ENCODE assay signal across 13 mouse cellular contexts in genomic region chr15:88814411-88815047, GRCm38 (mm10). TPM values are rescaled to one million over a fixed set of nuclear protein-coding genes. Genes with fewer than 3 reads are reported as not detected.
A peak's percentile ranks its signal among the peaks of the same experiment; 100 is the strongest.
DNase-seq lines count a peak whose midpoint lies in the region; ATAC-seq and TF ChIP-seq lines count a peak whose summit lies in the region.
"Had no signal": no experiment of that assay in that cellular context is flagged by ENCODE, and none has a peak within 500 bp of the region (broad histone marks: within the 10 kb centered on the region; RNA-seq: fewer than 3 reads in every experiment).

No protein-coding gene starts in this region.

- no peaks in the 10 kb centered on the region for H3K9me3 ChIP-seq in stomach, postnatal 0 days (ENCODE audit: control insufficient read depth, low read length)
- H3K9me3 ChIP-seq: heart, embryonic 12.5 days; neural tube, embryonic 13.5 days had no signal

- no peaks in the 10 kb centered on the region for H3K27me3 ChIP-seq in stomach, postnatal 0 days (ENCODE audit: control insufficient read depth, insufficient read depth, low read length)
- H3K27me3 ChIP-seq: heart, embryonic 12.5 days; neural tube, embryonic 13.5 days had no signal

- ATAC-seq in stomach, postnatal 0 days (ENCODE audit: low FRiP score, low TSS enrichment), result no peak
- ATAC-seq: inflammation-experienced regulatory T-cells, adult 6 months had no signal

- H3K4me3 ChIP-seq in layer of hippocampus, adult 2 months, result no peak overlapping the region
- H3K4me3 ChIP-seq in stomach, postnatal 0 days (ENCODE audit: low read depth, low read length), result no peak overlapping the region
- H3K4me3 ChIP-seq: heart, embryonic 12.5 days; neural tube, embryonic 13.5 days had no signal

- no peak for TF ChIP-seq EP300 in stomach, postnatal 0 days (optimal IDR thresholded peaks at IDR 0.05)

- no peaks in the 10 kb centered on the region for H3K4me1 ChIP-seq in stomach, postnatal 0 days (replicated peaks; ENCODE audit: control insufficient read depth, insufficient read depth)

- peaks cover 6% of the 10 kb centered on the region; the same call in 1 of the 2 replicates for H3K36me3 ChIP-seq in stomach, postnatal 0 days (ENCODE audit: control insufficient read depth, insufficient read depth, low read length)

- no peak overlapping the region for H3K27ac ChIP-seq in layer of hippocampus, adult 2 months
- H3K27ac ChIP-seq in stomach, postnatal 0 days (replicated peaks), result no peak overlapping the region
- H3K27ac ChIP-seq: neural tube, embryonic 13.5 days had no signal

- no peak overlapping the region for H3K4me2 ChIP-seq in stomach, postnatal 0 days (replicated peaks; ENCODE audit: low read depth)
- H3K4me2 ChIP-seq: heart, embryonic 12.5 days; neural tube, embryonic 13.5 days had no signal

- TF ChIP-seq CTCF in layer of hippocampus, adult 2 months (conservative IDR thresholded peaks at IDR 0.05), result peak; percentile 63
- TF ChIP-seq CTCF in stomach, postnatal 0 days (IDR thresholded peaks at IDR 0.05; ENCODE audit: low read depth), result peak; percentile 55

- 97% methylated on average over 11 of the region's 11 CpGs for WGBS in stomach, postnatal 0 days

- DNase-seq in adrenal gland, postnatal 14 days, result peak; percentile 52
- no peak for DNase-seq in adrenal gland, postnatal 4 days (ENCODE audit: low spot score in 2 of 2)
- DNase-seq in layer of hippocampus, adult 2 months (ENCODE audit: low spot score in 2 of 2), result no peak
- DNase-seq in layer of hippocampus, adult 8-10 months (ENCODE audit: low spot score in 2 of 2), result no peak
- DNase-seq in thymus, postnatal 0 days (ENCODE audit: low spot score), result peak; percentile 29
- no peak for DNase-seq in thymus, postnatal 25 days
- no peak for DNase-seq in stomach, postnatal 0 days (ENCODE audit: low spot score)
- no peak for DNase-seq in cerebellum, adult 18-20 months
- DNase-seq: cerebellum, adult 9-10 months; right cerebral cortex, postnatal 14 days had no signal

- H3K9ac ChIP-seq in stomach, postnatal 0 days (ENCODE audit: low read length), result no peak overlapping the region
- H3K9ac ChIP-seq: heart, embryonic 12.5 days; neural tube, embryonic 13.5 days had no signal

RNA-seq across cellular contexts. Expression of gene Alg12, which starts 4.6 kb away (rescaled TPM):
- 14.3 and 14.8 TPM in 2 replicates for total RNA-seq in adrenal gland, postnatal 14 days (2021)
- 10 to 100 TPM; 15.8 to 16.6 TPM for total RNA-seq in adrenal gland, postnatal 4 days (2021)
- 10 to 100 TPM; 10.1 to 13.3 TPM for total RNA-seq in layer of hippocampus, adult 2 months (2021)
- total RNA-seq in layer of hippocampus, adult 8-10 months (2022), result 10 to 100 TPM; 11.3 to 16.7 (median 14.3) TPM
- polyA plus RNA-seq in thymus, postnatal 0 days (2015; fragmentation: Nextera tagmentation; extraction: Ambion mirVana), result 6.4 and 7.4 TPM in 2 replicates
- polyA plus RNA-seq in stomach, postnatal 0 days (2015; fragmentation: Nextera tagmentation; extraction: Ambion mirVana), result 8.2 and 9.3 TPM in 2 replicates

RNA-seq across cellular contexts. Expression of gene Creld2, which starts 4.9 kb away (rescaled TPM):
- total RNA-seq in adrenal gland, postnatal 14 days (2021), result 33.0 and 35.0 TPM in 2 replicates
- 10 to 100 TPM; 28.0 to 36.1 TPM for total RNA-seq in adrenal gland, postnatal 4 days (2021)
- 10 to 100 TPM; 21.4 to 26.5 TPM for total RNA-seq in layer of hippocampus, adult 2 months (2021)
- 10 to 100 TPM; 15.0 to 35.2 (median 26.0) TPM for total RNA-seq in layer of hippocampus, adult 8-10 months (2022)
- 63.6 and 78.9 TPM in 2 replicates for polyA plus RNA-seq in thymus, postnatal 0 days (2015; fragmentation: Nextera tagmentation; extraction: Ambion mirVana)
- 89.3 and 93.2 TPM in 2 replicates for polyA plus RNA-seq in stomach, postnatal 0 days (2015; fragmentation: Nextera tagmentation; extraction: Ambion mirVana)

RNA-seq across cellular contexts. Expression of gene Pim3, which starts 47.5 kb away (rescaled TPM):
- 70.9 and 76.5 TPM in 2 replicates for total RNA-seq in adrenal gland, postnatal 14 days (2021)
- 10 to 100 TPM; 45.9 to 48.8 TPM for total RNA-seq in adrenal gland, postnatal 4 days (2021)
- total RNA-seq in layer of hippocampus, adult 2 months (2021), result 10 to 100 TPM; 29.9 to 37.9 TPM
- total RNA-seq in layer of hippocampus, adult 8-10 months (2022), result 10 to 100 TPM; 32.4 to 44.2 (median 38.4) TPM
- 40.2 and 43.8 TPM in 2 replicates for polyA plus RNA-seq in thymus, postnatal 0 days (2015; fragmentation: Nextera tagmentation; extraction: Ambion mirVana)
- 63.6 and 69.4 TPM in 2 replicates for polyA plus RNA-seq in stomach, postnatal 0 days (2015; fragmentation: Nextera tagmentation; extraction: Ambion mirVana)

Comparison
In these comparisons a context has a peak if more than half of its experiments do, and no peak if none do; other contexts are left out.
1. DNase-seq: peak in adrenal gland, postnatal 14 days (single experiment) and thymus, postnatal 0 days (single experiment); none in adrenal gland, postnatal 4 days (0 of 2), layer of hippocampus, adult 2 months (0 of 2), layer of hippocampus, adult 8-10 months (0 of 2), thymus, postnatal 25 days (single experiment), stomach, postnatal 0 days (single experiment) and cerebellum, adult 18-20 months (0 of 2).